Mouse (Mus musculus) cerebellum, adult 11-12 months (tissue): ENCODE data around the gene Extl1.
"Not testable (repeated sequence)": the region's sequence is repeated elsewhere in the genome, so short reads cannot be mapped to it uniquely, and the experiment has no call there.

Experiments
- DNase-seq: peaks from one replicate; pipeline ENCODE4 v3.0.0; 2022

The Extl1 gene

GRCm38 (mm10) chr4:134349829-134350228 lies 33.8 kb downstream of the Extl1 start:
- no peak for DNase-seq

GRCm38 (mm10) chr4:134348545-134348944 lies 35.1 kb downstream of the Extl1 start:
- DNase-seq, result no peak

GRCm38 (mm10) chr4:134348078-134348477 lies 35.6 kb downstream of the Extl1 start:
- no peak for DNase-seq

- DNase-seq, result no peak
Measured at GRCm38 (mm10) chr4:134345802-134346201, 37.8 kb downstream of the Extl1 start.

GRCm38 (mm10) chr4:134344620-134345019 lies 39.0 kb downstream of the Extl1 start:
- no peak for DNase-seq

GRCm38 (mm10) chr4:134343071-134344031 lies 40.3 kb downstream of the Extl1 start, which contains the start of gene Slc30a2:
Slc30a2 (plus strand) TSS chr4:134343181.
- no peak for DNase-seq

- no peak for DNase-seq
Measured at GRCm38 (mm10) chr4:134342213-134342779, 41.4 kb downstream of the Extl1 start.

GRCm38 (mm10) chr4:134341231-134341630 lies 42.4 kb downstream of the Extl1 start:
- not testable (repeated sequence) for DNase-seq

GRCm38 (mm10) chr4:134330281-134330680 lies 53.4 kb downstream of the Extl1 start:
- no peak for DNase-seq

GRCm38 (mm10) chr4:134328832-134329231 lies 54.8 kb downstream of the Extl1 start:
- no peak for DNase-seq

- no peak for DNase-seq
Measured at GRCm38 (mm10) chr4:134328151-134328550, 55.5 kb downstream of the Extl1 start.

- no peak for DNase-seq
Measured at GRCm38 (mm10) chr4:134326859-134327530, 56.7 kb downstream of the Extl1 start.

GRCm38 (mm10) chr4:134324655-134325054 lies 59.0 kb downstream of the Extl1 start:
- DNase-seq, result no peak

- DNase-seq, result no peak
Measured at GRCm38 (mm10) chr4:134321524-134321923, 62.1 kb downstream of the Extl1 start.

- DNase-seq, result no peak
Measured at GRCm38 (mm10) chr4:134319674-134320073, 64.0 kb downstream of the Extl1 start.

GRCm38 (mm10) chr4:134319074-134319473 lies 64.6 kb downstream of the Extl1 start:
- no peak for DNase-seq

- DNase-seq, result no peak
Measured at GRCm38 (mm10) chr4:134316390-134316789, 67.3 kb downstream of the Extl1 start.

GRCm38 (mm10) chr4:134315470-134315869 lies 68.2 kb downstream of the Extl1 start:
- DNase-seq, result no peak

GRCm38 (mm10) chr4:134314876-134315275 lies 68.8 kb downstream of the Extl1 start, which contains the start of gene Trim63:
Trim63 (plus strand) TSS chr4:134315120.
- no peak for DNase-seq

GRCm38 (mm10) chr4:134314081-134314655 lies 69.5 kb downstream of the Extl1 start:
- no peak for DNase-seq

GRCm38 (mm10) chr4:134312901-134313300 lies 70.7 kb downstream of the Extl1 start:
- DNase-seq, result no peak

GRCm38 (mm10) chr4:134312341-134312740 lies 71.3 kb downstream of the Extl1 start:
- no peak for DNase-seq

- DNase-seq, result no peak
Measured at GRCm38 (mm10) chr4:134311784-134312183, 71.9 kb downstream of the Extl1 start.
